Mouse (Mus musculus) ovary, adult 18-20 months (tissue): ENCODE measurements around the gene Dnajc1.

Experiments
- DNase-seq: peaks from one replicate; pipeline ENCODE4 v3.0.0; 2022; ENCODE audit warnings: low spot score, mixed read lengths

The Dnajc1 gene

DNA sequence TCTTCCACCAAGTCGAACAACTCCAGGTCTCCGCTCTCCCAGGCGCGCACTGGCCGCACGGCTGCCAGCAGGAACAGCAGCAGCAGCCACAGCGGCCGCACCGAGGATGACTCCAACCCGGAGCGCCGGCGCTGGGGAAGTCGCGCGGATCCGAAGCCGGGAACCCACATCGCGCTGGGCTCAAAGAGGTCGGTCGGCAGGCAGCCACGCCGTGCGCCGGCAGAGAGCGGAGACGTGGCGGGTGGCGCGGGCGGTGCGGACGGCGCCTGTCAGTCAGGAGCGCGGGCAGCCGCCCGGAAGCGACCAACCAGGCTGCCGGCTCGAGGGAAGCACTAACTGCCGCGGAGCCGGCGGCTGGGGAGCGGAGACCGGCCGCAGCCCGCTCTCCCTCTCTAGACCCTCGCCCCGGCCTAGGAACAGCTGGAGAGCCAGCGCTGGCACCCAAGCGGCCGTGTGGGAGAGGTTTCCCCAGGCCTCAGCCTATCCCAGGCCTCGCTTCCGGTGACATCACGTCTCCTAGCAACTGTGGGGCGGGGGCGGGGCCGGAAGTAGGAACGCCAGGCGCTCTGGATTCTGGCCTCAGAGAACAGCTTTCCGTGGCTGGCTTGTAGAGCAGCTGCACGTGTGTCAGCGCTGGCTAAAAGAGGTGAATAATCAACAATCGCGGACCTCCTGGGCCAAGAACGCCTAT is at the start of gene Dnajc1:
Gene Dnajc1, minus strand, starts transcription at position 500 of the 691 bp plus-strand sequence.
- DNase-seq, result peak; percentile 84

DNA sequence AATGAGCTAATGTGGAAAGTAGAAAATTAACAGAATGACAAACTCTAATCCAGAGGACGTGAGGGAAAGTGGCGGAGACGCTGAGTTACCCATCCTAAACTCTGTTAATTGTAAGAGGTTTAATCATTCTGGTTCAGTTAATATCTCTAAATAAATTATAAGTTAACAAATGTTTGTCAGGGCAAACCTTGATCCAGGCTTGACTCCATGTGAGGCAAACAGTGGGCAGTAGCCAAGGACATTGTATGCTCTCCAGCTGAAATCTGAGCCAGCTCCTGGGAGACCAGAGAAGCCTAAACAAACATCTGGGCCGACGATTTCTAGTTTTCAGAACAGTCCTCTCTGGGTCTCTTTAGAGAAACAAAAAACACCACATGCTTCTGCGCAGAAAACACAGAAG is 49.2 kb upstream of the Dnajc1 start:
- DNase-seq, result peak; percentile 16

DNA sequence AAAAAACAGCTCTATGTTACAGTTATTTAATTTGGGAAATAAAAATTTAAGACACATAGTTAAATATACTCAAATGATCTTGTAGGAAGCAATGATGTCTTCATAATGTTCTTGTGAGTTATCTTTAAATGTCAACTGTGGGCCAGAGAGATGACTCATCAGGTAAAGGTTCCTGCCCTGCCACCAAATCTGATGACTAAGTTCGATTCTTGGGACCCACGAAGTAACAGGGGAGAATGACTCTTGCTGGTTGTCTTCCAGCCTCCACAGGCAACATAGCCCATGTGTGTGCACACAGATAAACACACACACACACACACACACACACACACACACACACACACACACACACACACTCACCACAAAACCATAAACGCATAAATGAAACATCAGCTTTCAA is 22.6 kb upstream of the Dnajc1 start:
- DNase-seq, result no peak

DNA sequence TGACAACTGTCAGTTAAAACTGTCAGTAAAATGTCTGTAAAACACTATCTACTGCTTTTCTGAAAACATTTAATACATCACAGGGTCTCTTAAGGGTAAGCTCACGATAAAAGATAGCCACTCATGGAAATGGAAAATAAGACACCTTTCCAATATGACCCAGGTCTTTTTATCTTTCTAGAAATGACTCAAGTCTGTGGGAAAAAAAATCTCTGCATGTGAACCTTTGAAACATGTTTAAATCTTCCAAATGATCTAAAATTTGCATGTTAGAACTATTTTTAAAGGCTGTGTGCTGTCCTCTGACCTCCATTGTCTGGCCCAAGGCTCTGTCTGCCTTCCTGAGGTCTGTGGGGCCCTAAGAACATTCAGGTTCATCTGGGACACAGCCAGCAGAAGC is 11.0 kb upstream of the Dnajc1 start:
- no peak for DNase-seq

DNA sequence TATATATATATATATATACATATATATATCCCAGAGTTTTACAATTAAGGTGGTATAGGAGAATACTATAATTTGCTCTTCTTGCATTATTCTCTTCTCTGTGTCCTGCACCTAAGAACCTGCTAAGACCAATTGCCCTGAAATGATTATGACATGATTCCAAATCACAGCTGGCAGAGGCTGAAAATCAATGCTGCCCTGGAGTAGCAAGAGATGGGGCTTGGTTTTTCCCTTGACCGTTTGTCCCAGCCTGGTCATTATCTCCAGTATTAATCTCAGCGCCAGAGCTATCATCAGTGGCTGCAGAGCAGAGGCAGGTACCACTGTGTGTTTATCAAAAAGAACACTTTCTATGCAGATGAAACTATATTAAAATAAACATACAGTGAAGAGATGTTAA is 9.1 kb upstream of the Dnajc1 start:
- no peak for DNase-seq

DNA sequence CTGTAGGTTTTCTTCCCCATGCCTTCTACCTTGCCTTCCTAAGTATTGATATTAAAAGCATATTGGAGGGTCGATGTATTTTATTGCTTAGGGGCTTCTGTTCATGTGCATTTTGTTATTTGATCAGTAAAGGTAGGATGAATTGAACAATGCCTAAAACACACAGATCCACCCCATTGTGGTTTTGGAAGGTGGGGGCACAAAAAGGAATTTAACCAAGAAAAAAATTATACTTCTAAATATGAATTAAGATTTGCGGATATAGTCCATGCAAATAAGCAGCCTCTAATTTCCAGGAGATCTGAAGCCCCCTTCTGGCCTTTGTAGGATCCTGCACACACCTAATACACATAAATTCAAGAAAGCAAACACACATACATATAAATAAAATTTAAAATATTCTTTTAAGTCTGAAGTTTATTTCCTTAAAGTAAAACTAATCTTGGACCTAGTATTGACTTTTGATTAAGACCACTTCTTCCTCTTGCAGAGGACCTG is 441 bp upstream of the Dnajc1 start:
- no peak for DNase-seq

DNA sequence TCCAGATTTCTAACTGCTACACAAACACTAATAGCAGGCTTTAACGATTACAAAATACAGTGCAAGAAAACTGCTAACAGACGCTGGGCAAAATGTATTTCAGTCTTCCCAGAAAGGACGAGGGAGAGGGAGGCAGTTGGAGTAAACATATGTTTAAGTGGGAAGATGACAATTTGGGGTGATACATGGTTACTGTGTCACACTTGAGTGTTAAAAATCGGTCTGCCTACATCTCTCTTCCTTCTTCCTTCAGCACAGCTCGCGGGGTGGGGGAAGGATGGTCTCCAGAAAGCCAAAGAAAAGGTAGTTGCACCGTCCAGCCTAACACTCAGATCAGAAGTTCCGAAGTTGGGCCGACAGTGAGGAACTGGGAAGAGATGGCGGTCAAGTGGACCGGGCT is 769 bp downstream of the Dnajc1 start:
- no peak for DNase-seq

DNA sequence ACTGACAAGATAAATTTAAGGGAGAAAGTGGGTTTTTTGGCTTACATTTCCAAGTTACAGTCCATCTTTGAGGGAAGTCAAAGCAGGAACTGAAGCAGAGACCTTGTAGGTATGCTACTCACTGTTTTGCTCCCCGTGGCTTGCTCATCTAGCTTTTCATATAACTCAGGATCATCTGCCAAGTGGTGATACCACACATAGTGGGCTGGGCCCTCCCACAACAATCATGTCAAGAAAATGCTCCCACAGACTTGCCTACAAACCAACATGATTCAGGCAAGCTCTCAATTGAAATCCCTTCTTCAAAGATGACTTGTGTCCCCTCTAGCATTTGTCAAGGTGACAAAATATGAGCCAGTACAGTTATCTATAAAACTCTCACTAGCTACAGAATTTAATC is 3.0 kb downstream of the Dnajc1 start:
- no peak for DNase-seq

DNA sequence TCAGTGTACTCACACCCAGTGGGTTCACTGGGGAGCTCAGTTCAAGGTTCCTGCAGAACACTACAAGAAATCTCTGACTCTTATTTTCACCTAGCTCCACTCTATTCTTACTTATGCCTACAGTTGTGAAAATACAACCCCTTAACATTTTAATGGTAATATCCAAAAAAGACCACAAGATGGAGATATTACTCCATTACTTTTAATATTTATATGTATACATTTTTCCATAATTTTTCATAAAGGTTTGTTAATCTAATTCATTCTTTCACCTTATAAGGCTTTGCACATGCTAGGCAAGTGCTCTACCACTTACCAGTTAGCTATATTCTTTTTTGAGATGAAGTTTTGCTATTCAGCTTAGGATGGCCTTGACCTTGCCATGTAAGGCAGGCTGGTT is 11.0 kb downstream of the Dnajc1 start:
- DNase-seq, result no peak

DNA sequence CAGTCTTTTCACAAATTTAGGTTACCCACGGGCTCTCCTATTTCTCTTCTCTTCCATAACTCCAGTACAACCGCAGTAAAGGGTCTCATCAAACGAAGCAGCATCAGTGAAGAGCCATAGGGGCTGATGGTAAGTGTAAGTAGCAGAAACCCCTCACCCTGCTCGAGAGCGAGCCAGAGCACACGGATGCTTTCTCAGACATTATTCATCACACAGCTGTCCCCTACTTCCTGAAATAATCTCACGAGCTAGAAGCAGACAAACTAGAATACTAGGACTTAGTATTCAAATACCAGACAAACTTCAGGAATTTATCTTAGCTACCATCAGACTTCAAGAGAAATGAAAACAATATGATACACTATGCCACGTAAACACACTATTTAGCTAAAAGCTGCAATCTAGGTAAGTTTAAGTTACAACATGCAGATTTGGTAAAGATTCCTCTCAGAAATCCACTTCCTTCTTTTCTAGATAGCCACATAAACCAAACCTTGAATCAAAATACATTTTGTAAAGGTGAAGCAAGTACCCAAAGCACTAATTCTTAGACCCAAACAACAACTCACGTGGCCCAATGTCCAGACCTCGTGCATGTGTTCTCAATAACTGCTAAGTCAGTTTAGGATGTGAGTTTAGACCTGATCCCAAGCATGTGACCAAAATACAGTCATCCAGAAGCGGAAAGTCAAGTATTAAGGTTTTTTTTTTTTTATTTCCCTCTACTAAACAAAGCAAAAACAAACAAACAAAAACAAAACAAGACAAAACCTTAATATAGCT is 20.0 kb downstream of the Dnajc1 start:
- DNase-seq, result no peak

DNA sequence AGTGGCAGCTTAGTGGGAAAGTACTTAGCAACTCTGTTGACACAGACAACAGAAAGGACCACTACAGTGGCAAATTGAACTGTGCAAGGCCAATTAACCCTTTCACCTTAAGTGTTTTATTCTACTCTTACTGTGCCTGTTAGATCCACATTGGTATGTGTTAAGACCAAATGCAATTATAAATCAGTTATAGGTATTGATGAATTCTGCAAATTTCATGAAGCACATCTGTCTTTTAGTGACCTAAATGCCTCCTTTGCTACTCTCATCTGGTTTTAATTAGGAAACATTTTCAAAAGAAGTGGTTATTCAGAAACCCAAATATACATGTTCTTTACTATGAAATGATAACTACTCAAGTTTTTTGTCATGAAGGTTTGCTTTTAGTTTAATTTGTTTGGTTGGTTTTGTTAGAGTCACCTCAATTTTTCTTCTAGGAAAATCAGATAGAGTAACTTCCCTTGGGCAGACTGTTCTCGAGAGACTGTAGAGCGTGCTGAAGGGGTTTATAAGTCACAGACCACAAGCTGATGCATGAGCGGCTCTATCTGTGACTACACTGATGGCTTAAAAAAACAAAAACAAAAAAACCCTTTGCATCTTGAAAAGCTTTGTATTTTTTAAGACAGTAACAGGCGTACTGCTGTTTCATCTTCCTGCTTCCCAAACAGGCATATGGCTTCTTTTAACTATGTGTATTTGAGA is 21.7 kb downstream of the Dnajc1 start:
- DNase-seq, result no peak

DNA sequence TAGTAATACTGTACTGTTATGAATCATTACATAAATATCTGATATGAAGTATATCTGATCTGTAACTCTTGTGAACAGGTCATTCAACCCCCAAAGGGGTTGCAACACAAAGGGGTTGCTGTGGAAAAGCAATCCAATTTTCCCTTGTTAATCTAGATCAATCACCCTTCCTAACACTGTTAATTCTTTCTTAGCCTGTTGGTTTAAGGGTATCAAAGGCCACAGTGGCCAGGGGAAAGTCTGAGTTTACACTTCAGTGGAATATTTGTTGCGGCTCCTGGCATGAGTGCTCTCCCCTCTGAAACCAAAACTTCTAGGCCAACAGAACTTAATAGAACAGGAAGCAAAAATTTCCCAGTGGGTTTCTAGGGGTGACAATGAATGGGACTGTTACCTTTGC is 28.2 kb downstream of the Dnajc1 start:
- DNase-seq, result no peak

DNA sequence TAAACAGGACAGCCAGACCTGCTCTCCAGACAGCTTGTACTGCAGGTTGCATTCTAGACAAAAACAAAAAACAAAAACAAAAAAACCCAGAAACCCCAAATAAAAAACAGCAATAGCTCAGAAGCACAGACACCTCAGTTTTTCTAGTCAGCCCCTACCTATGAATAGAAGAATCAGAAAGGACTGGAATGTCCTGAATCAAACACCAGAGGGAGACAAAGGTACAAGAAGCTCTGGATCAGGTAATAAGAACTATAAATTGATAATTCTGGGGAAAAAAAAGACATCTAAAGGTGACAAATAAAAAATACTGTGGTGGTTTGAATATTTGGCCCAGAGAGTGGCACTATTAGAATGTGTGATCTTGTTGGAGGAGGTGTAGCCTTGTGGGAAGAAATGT is 37.3 kb downstream of the Dnajc1 start:
- DNase-seq, result no peak

DNA sequence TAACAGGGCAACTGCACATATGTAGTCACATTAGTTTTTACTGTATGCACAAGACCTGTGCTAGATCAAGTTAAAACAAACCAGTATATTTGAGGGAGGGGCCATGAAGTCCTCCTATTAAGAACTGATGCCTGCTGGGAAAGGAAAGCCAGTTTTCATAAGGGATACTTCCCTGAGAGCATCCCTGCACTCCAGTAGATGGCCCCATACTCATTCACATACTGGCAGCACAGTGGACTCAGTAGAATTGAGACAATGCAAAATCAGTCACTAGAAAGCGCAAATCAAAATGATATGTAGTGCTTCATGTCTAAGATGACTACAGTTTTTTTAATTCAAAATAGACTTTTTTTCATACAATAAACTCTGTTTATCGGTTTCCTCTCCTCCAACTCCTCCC is 40.0 kb downstream of the Dnajc1 start:
- no peak for DNase-seq

DNA sequence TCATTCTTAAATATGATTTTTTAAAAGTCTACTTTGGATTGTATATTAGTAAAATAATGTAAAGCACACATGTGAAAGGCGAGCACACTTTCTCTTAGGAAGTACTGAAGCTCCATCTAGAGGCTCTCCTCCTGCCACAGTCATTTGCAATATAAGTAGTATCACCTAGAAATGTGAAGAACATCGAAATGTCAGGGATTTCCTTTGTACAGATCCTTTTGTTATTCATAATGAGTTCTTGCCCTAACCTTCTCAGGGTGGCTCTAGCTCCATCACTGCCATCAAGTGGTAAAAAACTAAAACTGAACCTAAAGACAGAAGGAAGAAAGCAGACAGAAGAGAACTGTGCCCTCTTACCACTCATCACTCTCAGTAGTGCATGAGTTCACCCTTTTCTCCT is 49.2 kb downstream of the Dnajc1 start:
- no peak for DNase-seq

DNA sequence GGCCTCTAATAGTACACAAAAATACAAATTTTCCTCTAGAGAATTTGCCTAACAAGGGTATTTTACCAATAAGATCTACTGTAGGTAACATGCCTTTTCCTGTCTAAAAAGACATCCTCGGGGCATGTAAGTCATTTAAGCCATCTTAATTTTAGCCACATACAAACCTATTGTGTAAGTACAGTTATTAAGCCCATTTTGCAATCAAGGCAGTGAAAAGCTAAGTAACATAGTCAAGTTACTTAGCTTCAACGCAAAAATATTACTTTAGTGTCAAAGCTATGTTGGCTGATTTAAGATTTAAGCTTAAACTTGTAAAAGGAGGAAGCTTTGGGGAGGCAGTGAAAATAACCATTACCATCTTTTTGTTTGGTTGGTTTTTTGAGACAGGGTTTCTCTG is 74.0 kb downstream of the Dnajc1 start:
- no peak for DNase-seq

DNA sequence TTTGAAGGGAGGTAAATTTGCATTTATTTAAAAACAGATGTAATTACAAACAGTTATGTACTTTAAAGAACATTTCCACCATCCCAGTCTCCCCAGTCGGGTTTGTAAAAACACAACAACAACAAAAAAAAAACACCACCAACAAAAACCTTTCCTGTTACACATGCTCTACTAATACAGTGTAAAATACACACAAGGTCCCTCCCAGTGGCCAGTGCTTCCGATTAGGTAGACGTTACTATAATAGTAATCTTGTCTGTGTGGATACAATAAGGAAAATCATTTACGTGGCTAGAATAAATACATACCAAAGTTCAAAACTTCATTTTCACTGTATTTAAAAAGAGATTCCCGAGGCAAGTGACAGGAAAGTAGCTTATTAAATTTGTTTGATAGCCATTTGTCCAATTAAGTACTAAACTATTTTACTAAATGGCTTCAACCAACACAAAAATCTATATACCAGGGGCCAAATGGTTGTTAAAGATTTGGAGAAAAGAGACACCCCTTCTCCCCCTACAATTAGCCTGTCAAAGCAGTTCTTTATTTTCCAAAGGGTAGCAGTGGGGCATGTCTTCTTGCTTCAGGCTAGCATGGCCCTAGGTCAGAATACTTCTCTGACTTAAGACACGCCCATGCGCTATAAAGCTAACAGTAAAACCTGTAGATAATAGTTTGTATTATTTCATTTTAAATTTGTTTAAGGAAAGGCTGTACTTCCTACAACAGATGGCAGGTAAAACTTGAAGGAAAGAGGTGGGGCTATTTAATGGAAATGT is 74.9 kb downstream of the Dnajc1 start:
- no peak for DNase-seq

DNA sequence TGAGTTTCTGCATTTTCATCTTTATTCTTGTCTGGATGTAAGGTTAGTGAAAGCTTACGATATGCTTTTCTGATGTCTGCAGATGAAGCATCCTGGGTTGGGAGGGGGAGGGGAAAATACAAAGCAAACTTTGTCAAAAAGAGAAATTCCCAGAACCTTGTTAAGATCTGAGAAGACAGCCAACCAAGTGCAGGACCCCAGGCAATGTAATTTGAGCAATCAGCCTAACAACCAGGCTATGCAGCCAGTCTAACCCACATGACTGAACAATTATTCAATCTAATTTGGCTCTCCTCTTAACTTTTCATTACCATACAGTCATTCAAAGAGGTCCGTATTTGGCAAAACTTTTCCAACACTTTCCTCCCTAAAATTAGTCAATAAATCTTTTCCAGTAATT is 75.7 kb downstream of the Dnajc1 start:
- DNase-seq, result no peak

DNA sequence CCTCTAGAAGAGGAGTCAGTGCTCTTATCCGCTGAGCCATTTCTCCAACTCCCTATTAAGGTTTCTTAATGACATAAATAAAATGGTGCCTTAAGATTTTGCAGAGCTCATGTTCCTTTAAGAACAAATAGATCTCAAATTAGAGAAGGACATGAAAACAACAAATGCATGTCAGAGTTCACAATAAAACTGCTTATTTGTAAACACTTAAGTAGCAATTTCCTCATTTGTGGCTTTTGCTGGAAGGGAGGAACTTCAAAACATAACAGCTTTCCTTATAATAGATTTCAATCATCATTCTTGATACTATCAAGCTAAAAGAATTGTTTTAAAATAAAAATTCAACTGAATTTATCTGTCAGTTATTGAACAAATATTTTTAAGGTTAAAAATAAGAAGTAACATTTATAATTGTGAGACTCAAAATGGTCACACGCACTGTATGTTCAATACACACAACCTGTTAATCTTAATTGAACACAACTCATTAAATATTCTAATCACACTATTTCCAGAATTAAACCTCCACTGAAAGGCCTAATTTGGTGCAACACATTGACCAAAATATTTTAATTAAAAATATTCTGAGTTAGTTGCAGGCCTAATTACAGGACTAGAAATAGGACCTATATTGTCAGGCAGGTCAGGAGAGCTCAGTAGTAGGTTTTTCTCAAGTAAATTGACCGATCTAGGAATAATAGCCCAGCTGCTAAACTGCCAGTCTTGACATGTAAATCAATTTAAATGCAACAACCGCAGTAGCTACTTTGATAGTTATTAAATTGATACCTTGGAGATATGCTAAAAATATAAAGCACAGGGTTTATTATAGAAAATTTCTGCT is 82.1 kb downstream of the Dnajc1 start:
- no peak for DNase-seq

DNA sequence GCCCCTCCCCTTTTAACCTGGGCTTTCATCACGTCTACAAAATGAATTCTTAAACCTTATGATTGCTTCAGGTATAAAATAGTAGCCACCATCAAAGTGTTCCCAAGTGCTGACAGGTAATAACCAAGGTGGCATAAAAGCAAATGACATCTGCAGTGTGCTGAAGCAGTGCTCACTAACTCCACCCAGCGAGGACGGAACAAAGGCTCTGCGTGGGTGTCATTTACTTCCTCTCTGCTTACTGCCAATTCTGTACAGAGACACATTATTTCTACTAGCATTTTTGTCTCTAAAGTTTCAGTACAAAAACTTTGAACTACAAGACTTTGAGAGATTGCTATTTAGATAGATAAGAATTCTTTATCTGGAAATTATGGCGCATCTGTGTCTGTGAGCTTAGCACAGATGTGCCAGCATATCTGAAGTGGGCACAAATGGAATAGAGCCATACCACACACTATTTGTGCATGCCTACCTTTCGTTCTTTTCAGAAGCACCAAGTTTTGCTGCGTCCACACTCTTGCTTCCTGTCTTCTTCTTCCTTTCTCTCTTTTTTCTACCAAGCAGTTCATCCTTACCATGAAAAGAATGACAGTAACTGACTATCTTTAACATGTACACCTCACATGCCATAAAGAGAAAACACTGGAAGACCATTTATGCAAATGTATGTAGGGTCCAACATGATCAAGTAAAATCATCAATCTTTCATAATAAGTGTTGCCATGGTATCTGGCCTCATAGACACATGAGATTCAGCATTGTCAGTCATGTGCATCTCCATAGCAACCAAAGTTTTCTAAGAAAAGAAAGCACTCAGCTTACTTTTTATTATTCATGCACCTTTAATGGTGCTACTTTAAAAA is 85.0 kb downstream of the Dnajc1 start:
- no peak for DNase-seq
